Mouse (Mus musculus): ENCODE measurements around the gene Mblac2.

- TF ChIP-seq POLR2A (IDR thresholded peaks at IDR 0.05; ENCODE audit: control insufficient read depth, extremely low read depth, insufficient read depth, low read length, poor library complexity): no peak
- TF ChIP-seq CTCF (IDR thresholded peaks at IDR 0.05; ENCODE audit: borderline replicate concordance, control insufficient read depth, extremely low read depth, insufficient read depth, low read length, poor library complexity): no peak
Observed at GRCm38 (mm10) chr13:81767038-81767659, 56.0 kb downstream of the Mblac2 start.
